In genomic region chr5:150883676-150884075, GRCm38 (mm10) we compare ENCODE assay signal across 24 mouse cellular contexts.
DNase-seq lines count a peak whose midpoint lies in the region; ATAC-seq lines count a peak whose summit lies in the region.
"Had no signal": no experiment of that assay in that cellular context is flagged by ENCODE, and none has a peak within 500 bp of the region (broad histone marks: within the 10 kb centered on the region; RNA-seq: fewer than 3 reads in every experiment).

No protein-coding gene starts in this region.

- DNase-seq in limb, embryonic 10.5 days (ENCODE audit: low spot score): no peak
- DNase-seq in kidney, adult 9 months: peak; percentile 57
- DNase-seq in kidney, postnatal 14 days: peak; percentile 47
- DNase-seq in cerebellum, adult 11-12 months: no peak
- DNase-seq in MN1 (ENCODE audit: low spot score): no peak
- no peak for DNase-seq in left cerebral cortex, adult 18-20 months (ENCODE audit: low spot score in 2 of 2)
- DNase-seq: adrenal gland, adult 2 months; cerebellum, adult 8-10 months; gastrocnemius, postnatal 25 days; heart, adult 11 months; heart, postnatal 36 days; liver, embryonic 13.5 days; lung, adult 18-20 months; thymus, adult 2 months; thymus, postnatal 4 days had no signal

- H3K9ac ChIP-seq in limb, embryonic 12.5 days (replicated peaks): no peak overlapping the region
- H3K9ac ChIP-seq: forebrain, embryonic 15.5 days; hindbrain, embryonic 12.5 days; limb, embryonic 15.5 days; liver, embryonic 13.5 days; midbrain, embryonic 13.5 days; neural tube, embryonic 13.5 days had no signal

- WGBS in limb, embryonic 12.5 days: 66% methylated on average over 2 of the region's 2 CpGs
- whole genome bisulfite sequencing in limb, embryonic 10.5 days: 90% methylated on average over 2 of the region's 2 CpGs

- ATAC-seq in limb, embryonic 12.5 days (ENCODE audit: insufficient number of reproducible peaks, insufficient read depth, low FRiP score, low TSS enrichment, low read depth): peak; percentile 52; the same call in 1 of the 2 replicates
- ATAC-seq: forebrain, embryonic 15.5 days; midbrain, embryonic 13.5 days had no signal

- H3K4me1 ChIP-seq in limb, embryonic 12.5 days (replicated peaks): peaks cover 17% of the 10 kb centered on the region
- H3K4me1 ChIP-seq in limb, embryonic 10.5 days: peaks cover 20% of the 10 kb centered on the region
- H3K4me1 ChIP-seq: forebrain, embryonic 15.5 days; hindbrain, embryonic 12.5 days; liver, embryonic 13.5 days had no signal

- no peaks in the 10 kb centered on the region for H3K27me3 ChIP-seq in limb, embryonic 12.5 days
- H3K27me3 ChIP-seq in limb, embryonic 10.5 days (ENCODE audit: low read depth, poor library complexity, severe bottlenecking): no peaks in the 10 kb centered on the region
- H3K27me3 ChIP-seq: forebrain, embryonic 15.5 days; hindbrain, embryonic 12.5 days; limb, embryonic 15.5 days; liver, embryonic 13.5 days; midbrain, embryonic 13.5 days; neural tube, embryonic 13.5 days had no signal

- H3K4me2 ChIP-seq in limb, embryonic 12.5 days: no peak overlapping the region
- H3K4me2 ChIP-seq: forebrain, embryonic 15.5 days; heart, embryonic 11.5 days; hindbrain, embryonic 12.5 days; limb, embryonic 15.5 days; liver, embryonic 13.5 days; midbrain, embryonic 13.5 days; neural tube, embryonic 13.5 days had no signal

- no peak overlapping the region for H3K4me3 ChIP-seq in limb, embryonic 12.5 days (replicated peaks)
- H3K4me3 ChIP-seq in limb, embryonic 10.5 days: no peak overlapping the region
- H3K4me3 ChIP-seq: forebrain, embryonic 15.5 days; hindbrain, embryonic 12.5 days; left cerebral cortex, adult 2 months; limb, embryonic 15.5 days; liver, embryonic 13.5 days; midbrain, embryonic 13.5 days; neural tube, embryonic 13.5 days had no signal

- H3K27ac ChIP-seq in limb, embryonic 12.5 days: peak overlapping the region; percentile 59; the same call in 1 of the 2 replicates
- H3K27ac ChIP-seq in limb, embryonic 10.5 days: no peak overlapping the region
- H3K27ac ChIP-seq: forebrain, embryonic 15.5 days; hindbrain, embryonic 12.5 days; left cerebral cortex, adult 2 months; limb, embryonic 15.5 days; liver, embryonic 13.5 days; macrophage; midbrain, embryonic 13.5 days; neural tube, embryonic 13.5 days had no signal

- peaks cover 13% of the 10 kb centered on the region for H3K9me3 ChIP-seq in limb, embryonic 12.5 days
- no peaks in the 10 kb centered on the region for H3K9me3 ChIP-seq in limb, embryonic 10.5 days (replicated peaks)
- H3K9me3 ChIP-seq: forebrain, embryonic 15.5 days; hindbrain, embryonic 12.5 days; limb, embryonic 15.5 days; liver, embryonic 13.5 days; midbrain, embryonic 13.5 days; neural tube, embryonic 13.5 days had no signal

- H3K36me3 ChIP-seq in limb, embryonic 12.5 days: no peaks in the 10 kb centered on the region
- H3K36me3 ChIP-seq in limb, embryonic 10.5 days: no peaks in the 10 kb centered on the region
- H3K36me3 ChIP-seq: forebrain, embryonic 15.5 days; hindbrain, embryonic 12.5 days; limb, embryonic 15.5 days; liver, embryonic 13.5 days; midbrain, embryonic 13.5 days; neural tube, embryonic 13.5 days had no signal

Comparison
In these comparisons a context has a peak if more than half of its experiments do, and no peak if none do; other contexts are left out.
1. DNase-seq: peak in kidney, adult 9 months (single experiment) and kidney, postnatal 14 days (single experiment); none in limb, embryonic 10.5 days (single experiment), cerebellum, adult 11-12 months (single experiment), MN1 (single experiment) and left cerebral cortex, adult 18-20 months (0 of 2).